Mouse (Mus musculus) embryonic fibroblast, embryonic 13.5 days (primary cell): ENCODE measurements around the gene Grasp.

Source experiments
- CTCF ChIP-seq: IDR thresholded peaks from 2 replicates; pipeline ENCODE4 v1.5.1; 2011; ENCODE audit warnings: mild to moderate bottlenecking, control low read depth, low read length, moderate library complexity, borderline replicate concordance; ENCODE audit not compliant: insufficient read depth
- POLR2A ChIP-seq: IDR thresholded peaks from 2 replicates; pipeline ENCODE4 v1.6.1; 2011; ENCODE audit warnings: low read depth, mild to moderate bottlenecking, control low read depth, low read length, moderate library complexity

DNA sequence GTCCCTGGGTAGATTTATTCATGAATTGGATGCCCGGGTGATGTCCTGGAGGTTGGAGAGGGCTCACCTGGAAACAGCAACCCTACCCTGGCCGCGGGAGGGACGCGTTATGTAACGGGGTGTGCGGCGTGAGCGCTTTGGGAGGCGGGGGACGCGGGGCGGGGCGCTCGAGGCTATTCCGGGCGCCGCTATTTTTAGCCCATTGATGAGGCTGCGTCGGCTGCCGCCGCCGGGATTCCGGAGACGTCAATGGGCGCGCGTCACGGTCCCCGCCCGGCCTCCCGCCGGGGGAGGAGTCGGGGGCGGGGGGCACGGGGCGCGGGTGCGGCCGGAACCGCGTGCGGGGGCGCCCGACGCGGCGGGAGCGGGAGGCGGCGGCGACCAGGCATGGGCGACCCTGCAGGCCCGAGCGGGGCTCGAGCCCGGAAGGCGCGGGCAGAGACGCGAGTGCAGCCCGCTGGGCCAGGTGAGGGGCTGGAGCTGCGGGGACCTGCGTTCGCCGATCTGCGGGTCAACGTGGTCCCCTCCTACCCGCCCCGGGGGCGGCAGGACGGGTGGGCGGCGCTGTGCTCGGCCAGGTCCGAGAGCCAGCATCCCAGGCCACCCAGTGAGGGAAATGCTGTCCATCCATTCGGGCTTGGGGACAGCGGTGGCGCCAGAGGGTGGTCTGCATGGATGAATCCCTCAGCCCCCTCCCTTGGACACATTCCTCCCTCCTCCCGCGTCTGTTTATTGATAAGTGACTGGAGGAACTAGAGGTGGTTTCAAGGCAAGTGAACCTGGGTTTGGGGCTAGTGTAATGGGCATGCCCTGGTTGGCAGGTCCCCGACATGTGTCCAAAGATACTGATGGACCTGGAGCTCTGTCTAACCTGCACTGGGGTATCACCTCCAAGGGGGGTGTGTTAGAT lies 30.2 kb downstream of the Grasp start, which contains the start of gene Nr4a1:
- TF ChIP-seq CTCF (no peak), POLR2A (peak; percentile 44; the same call in 1 of the 2 replicates)
